Mouse (Mus musculus) brain, adult 2 months (tissue): ENCODE measurements around the gene Gm3667.
"Not testable (repeated sequence)": the region's sequence is repeated elsewhere in the genome, so short reads cannot be mapped to it uniquely, and the experiment has no call there.

Experiments used
- DNase-seq: peaks from one replicate; pipeline ENCODE4 v3.0.0; 2011; ENCODE audit warnings: low read depth, low spot score

Gene Gm3667

GRCm38 (mm10) chr14:6889521-6890012 is at the start of gene Gm3667:
Gene Gm3667, minus strand, starts transcription at chr14:6889962.
- peak; percentile 21 for DNase-seq

- DNase-seq = not testable (repeated sequence)
Observed at GRCm38 (mm10) chr14:6899881-6900280, 10.1 kb upstream of the Gm3667 start.

- not testable (repeated sequence) for DNase-seq
Observed at GRCm38 (mm10) chr14:6888811-6889210, 951 bp downstream of the Gm3667 start.

- DNase-seq = not testable (repeated sequence)
Observed at GRCm38 (mm10) chr14:6840211-6840610, 49.6 kb downstream of the Gm3667 start, which contains the start of gene Gm3642. Gene Gm3642, minus strand, starts transcription at chr14:6840311.

GRCm38 (mm10) chr14:6823297-6823696 is 66.5 kb downstream of the Gm3667 start:
- not testable (repeated sequence) for DNase-seq
